Comparison of ENCODE assay signal across 8 mouse cellular contexts in the genomic region with DNA sequence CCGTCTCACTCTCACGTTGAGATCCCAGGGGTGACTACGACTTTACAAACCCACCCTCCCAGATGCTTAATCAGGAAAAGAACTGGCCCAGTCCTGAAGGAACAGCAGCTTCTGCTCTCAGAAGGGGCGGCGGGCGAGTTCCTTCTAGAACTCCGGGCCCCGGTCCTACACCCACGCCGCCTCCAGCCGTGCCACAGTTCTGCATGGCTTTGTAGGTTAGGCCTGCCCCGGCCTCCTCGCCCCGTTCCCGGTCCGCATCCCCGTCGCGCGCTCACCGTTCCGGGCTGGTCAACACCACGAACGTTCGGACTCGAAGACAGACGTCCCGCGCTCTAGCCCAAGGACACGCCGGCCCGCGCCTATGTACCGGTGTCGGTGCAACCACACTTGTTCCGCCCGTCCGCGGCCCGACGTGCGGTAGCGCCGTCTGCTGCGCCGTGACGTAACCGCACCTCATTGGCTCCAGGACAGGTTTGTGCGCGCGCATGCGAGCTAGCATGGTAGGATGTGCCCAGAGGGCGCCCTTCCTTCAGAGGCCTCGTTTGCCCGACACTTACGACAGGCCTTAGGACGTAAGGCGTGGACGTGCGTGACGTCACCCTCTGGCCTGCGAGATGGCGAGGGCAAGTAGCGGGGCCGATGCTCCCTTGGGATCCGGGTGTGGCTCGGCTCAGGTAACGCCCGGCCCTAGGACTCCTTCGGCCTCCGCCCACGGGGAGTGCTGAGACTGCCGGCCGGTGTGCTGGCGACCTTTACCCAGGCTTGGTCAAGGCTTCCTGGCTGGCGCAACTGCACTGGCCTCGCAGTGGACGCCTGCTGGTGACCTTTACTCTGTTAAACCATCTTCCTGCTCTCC. TPM values are rescaled to one million over a fixed set of nuclear protein-coding genes. Genes with fewer than 3 reads are reported as not detected.
DNase-seq lines count a peak whose midpoint lies in the region; ATAC-seq and TF ChIP-seq lines count a peak whose summit lies in the region.

A gene (minus strand): TSS at position 398 of the 856 bp plus-strand sequence.

- under 1% methylated on average over 78 of the region's 78 CpGs for WGBS in embryonic facial prominence, embryonic 13.5 days
- under 1% methylated on average over 78 of the region's 78 CpGs for WGBS in kidney, adult 2 months
- WGBS in limb, embryonic 12.5 days = under 1% methylated on average over 78 of the region's 78 CpGs
- WGBS in midbrain, embryonic 15.5 days = under 1% methylated on average over 78 of the region's 78 CpGs
- under 1% methylated on average over 78 of the region's 78 CpGs for WGBS in spleen, adult 2 months

- peak within 1 kb of the TSS; percentile 79 for H3K4me3 ChIP-seq in embryonic facial prominence, embryonic 13.5 days
- H3K4me3 ChIP-seq in kidney, adult 2 months (ENCODE audit: insufficient read depth, low read depth, low read length) = peak within 1 kb of the TSS; percentile 95
- H3K4me3 ChIP-seq in limb, embryonic 12.5 days (replicated peaks) = peak within 1 kb of the TSS; percentile 74
- H3K4me3 ChIP-seq in midbrain, embryonic 15.5 days = peak within 1 kb of the TSS; percentile 87
- peak within 1 kb of the TSS; percentile 76 for H3K4me3 ChIP-seq in spleen, adult 2 months (ENCODE audit: extremely low read depth, insufficient read depth, insufficient read length)

- peak within 1 kb of the TSS; percentile 84 for H3K4me2 ChIP-seq in embryonic facial prominence, embryonic 13.5 days
- H3K4me2 ChIP-seq in limb, embryonic 12.5 days = peak within 1 kb of the TSS; percentile 87
- H3K4me2 ChIP-seq in midbrain, embryonic 15.5 days = peak within 1 kb of the TSS; percentile 81

- DNase-seq in 3134 (ENCODE audit: extremely low read depth, insufficient read length, low spot score) = peak; percentile 100
- peak; percentile 99 for DNase-seq in adrenal gland, postnatal 36 days
- DNase-seq in heart, adult 18-20 months = peak; percentile 99 to 100
- peak; percentile 100 for DNase-seq in kidney, adult 2 months
- peak; percentile 99 for DNase-seq in spleen, adult 2 months (ENCODE audit: low read depth in 1 of 2, low spot score in 2 of 2)

- H3K27me3 ChIP-seq in embryonic facial prominence, embryonic 13.5 days = no peaks in the 10 kb centered on the region
- no peaks in the 10 kb centered on the region for H3K27me3 ChIP-seq in kidney, adult 2 months (replicated peaks; ENCODE audit: control insufficient read depth, insufficient read depth, low read length)
- no peaks in the 10 kb centered on the region for H3K27me3 ChIP-seq in limb, embryonic 12.5 days
- no peaks in the 10 kb centered on the region for H3K27me3 ChIP-seq in midbrain, embryonic 15.5 days (replicated peaks)
- no peaks in the 10 kb centered on the region for H3K27me3 ChIP-seq in spleen, adult 2 months (ENCODE audit: control insufficient read depth, insufficient read depth, low read length)

- peaks cover 15% of the 10 kb centered on the region for H3K36me3 ChIP-seq in embryonic facial prominence, embryonic 13.5 days
- H3K36me3 ChIP-seq in kidney, adult 2 months (ENCODE audit: control insufficient read depth, insufficient read depth, low read length) = peaks cover 9% of the 10 kb centered on the region; the same call in 1 of the 2 replicates
- peaks cover 21% of the 10 kb centered on the region for H3K36me3 ChIP-seq in limb, embryonic 12.5 days
- 0 out of 2 replicates have a peak, but pooled peaks cover 8% of the 10 kb centered on the region for H3K36me3 ChIP-seq in midbrain, embryonic 15.5 days (replicated peaks)
- H3K36me3 ChIP-seq in spleen, adult 2 months (ENCODE audit: control insufficient read depth, insufficient read depth, low read length) = peaks cover 7% of the 10 kb centered on the region

- peak; percentile 97 for ATAC-seq in embryonic facial prominence, embryonic 13.5 days (ENCODE audit: insufficient number of reproducible peaks, insufficient read depth, low FRiP score, low TSS enrichment, low read depth)
- ATAC-seq in limb, embryonic 12.5 days (ENCODE audit: insufficient number of reproducible peaks, insufficient read depth, low FRiP score, low TSS enrichment, low read depth) = peak; percentile 98
- peak; percentile 99 for ATAC-seq in midbrain, embryonic 15.5 days (replicated peaks)

- H3K4me1 ChIP-seq in embryonic facial prominence, embryonic 13.5 days = peaks cover 9% of the 10 kb centered on the region
- H3K4me1 ChIP-seq in kidney, adult 2 months (ENCODE audit: control insufficient read depth, insufficient read depth, low read length) = peaks cover 18% of the 10 kb centered on the region
- H3K4me1 ChIP-seq in limb, embryonic 12.5 days (replicated peaks) = peaks cover 10% of the 10 kb centered on the region; the same call in 1 of the 2 replicates
- H3K4me1 ChIP-seq in midbrain, embryonic 15.5 days = peaks cover 14% of the 10 kb centered on the region
- H3K4me1 ChIP-seq in spleen, adult 2 months (ENCODE audit: control insufficient read depth, insufficient read depth, insufficient read length) = peaks cover 3% of the 10 kb centered on the region; the same call in 1 of the 2 replicates

- peak; percentile 40; the same call in 1 of the 2 replicates for TF ChIP-seq CTCF in kidney, adult 2 months (conservative IDR thresholded peaks at IDR 0.05; ENCODE audit: insufficient read depth, insufficient read length, low read depth, low read length)
- no peak for TF ChIP-seq CTCF in spleen, adult 2 months (IDR thresholded peaks at IDR 0.05; ENCODE audit: extremely low read depth, insufficient read depth, insufficient read length, insufficient replicate concordance)

- H3K27ac ChIP-seq in embryonic facial prominence, embryonic 13.5 days = peak within 1 kb of the TSS; percentile 73
- H3K27ac ChIP-seq in kidney, adult 2 months (ENCODE audit: insufficient read depth, low read depth, low read length) = peak within 1 kb of the TSS; percentile 94
- H3K27ac ChIP-seq in limb, embryonic 12.5 days = peak within 1 kb of the TSS; percentile 80
- peak within 1 kb of the TSS; percentile 88 for H3K27ac ChIP-seq in midbrain, embryonic 15.5 days
- peak within 1 kb of the TSS; percentile 82 for H3K27ac ChIP-seq in spleen, adult 2 months (ENCODE audit: insufficient read depth, low read length)

- no peaks in the 10 kb centered on the region for H3K9me3 ChIP-seq in embryonic facial prominence, embryonic 13.5 days
- H3K9me3 ChIP-seq in limb, embryonic 12.5 days = no peaks in the 10 kb centered on the region
- no peaks in the 10 kb centered on the region for H3K9me3 ChIP-seq in midbrain, embryonic 15.5 days

- peak within 1 kb of the TSS; percentile 93 for H3K9ac ChIP-seq in embryonic facial prominence, embryonic 13.5 days
- peak within 1 kb of the TSS; percentile 76 for H3K9ac ChIP-seq in limb, embryonic 12.5 days (replicated peaks)
- H3K9ac ChIP-seq in midbrain, embryonic 15.5 days = peak within 1 kb of the TSS; percentile 96

- TF ChIP-seq POLR2A in kidney, adult 2 months (IDR thresholded peaks at IDR 0.05; ENCODE audit: low read depth, low read length) = peak; percentile 66
- peak; percentile 89 for TF ChIP-seq POLR2A in spleen, adult 2 months (IDR thresholded peaks at IDR 0.05; ENCODE audit: low read depth, low read length)

RNA-seq across cellular contexts. Expression of the gene that starts here (rescaled TPM):
- 10 to 100 TPM; 49.4 to 55.5 TPM for total RNA-seq in adrenal gland, postnatal 36 days (2021)
- polyA plus RNA-seq in embryonic facial prominence, embryonic 13.5 days (2015; fragmentation: Nextera tagmentation; extraction: Ambion mirVana) = 67.1 and 67.8 TPM in 2 replicates
- total RNA-seq in heart, adult 18-20 months (2021) = 100 to 1,000 TPM; 157 to 166 TPM
- 6.6 and 12.7 TPM in 2 replicates for polyA plus RNA-seq in kidney, adult 2 months (2012; rRNA removed)
- polyA plus RNA-seq in limb, embryonic 12.5 days (2016; fragmentation: Nextera tagmentation; extraction: Ambion mirVana) = 67.4 and 71.1 TPM in 2 replicates
- 65.9 and 67.7 TPM in 2 replicates for polyA plus RNA-seq in midbrain, embryonic 15.5 days (2015; fragmentation: Nextera tagmentation; extraction: Ambion mirVana)
- polyA plus RNA-seq in spleen, adult 2 months (2012; rRNA removed) = 0.82 and 0.97 TPM in 2 replicates

Comparison
In these comparisons a context has a peak if more than half of its experiments do, and no peak if none do; other contexts are left out.
1. Peak in every context shown above with its lines: DNase-seq, ATAC-seq, H3K4me3 ChIP-seq and H3K27ac ChIP-seq.
2. Peak in DNase-seq, H3K4me3 ChIP-seq and H3K27ac ChIP-seq in spleen, adult 2 months; RNA of the gene not detected or under 1 TPM.